In the genomic region with DNA sequence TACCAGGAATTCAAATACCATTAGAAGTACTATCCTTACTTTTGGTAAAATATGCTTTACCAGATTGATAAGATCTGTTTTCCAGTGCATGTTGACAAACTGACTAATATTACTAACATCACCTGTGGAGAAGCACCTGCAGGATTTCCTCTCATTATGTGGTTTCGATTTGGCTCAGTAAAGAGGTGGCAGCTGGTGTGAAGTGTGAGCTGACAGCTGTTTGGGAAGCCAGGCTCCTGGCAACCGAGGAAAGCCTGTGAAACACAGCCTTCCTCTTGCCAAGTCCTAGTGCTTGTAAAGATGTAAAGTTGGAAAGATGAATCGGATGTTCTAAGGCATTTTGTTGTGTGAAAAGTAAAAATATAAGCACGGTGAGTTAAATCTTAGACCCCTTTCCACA, we compare ENCODE assay signal across 11 mouse cellular contexts. TPM values are rescaled to one million over a fixed set of nuclear protein-coding genes. Genes with fewer than 3 reads are reported as not detected.
DNase-seq lines count a peak whose midpoint lies in the region; ATAC-seq and TF ChIP-seq lines count a peak whose summit lies in the region.
"Had no signal": no experiment of that assay in that cellular context is flagged by ENCODE, and none has a peak within 500 bp of the region (broad histone marks: within the 10 kb centered on the region; RNA-seq: fewer than 3 reads in every experiment).

No protein-coding gene starts in this region.

- H3K9ac ChIP-seq in embryonic facial prominence, embryonic 14.5 days (ENCODE audit: low read depth, low read length), result no peak overlapping the region
- H3K9ac ChIP-seq: embryonic facial prominence, embryonic 12.5 days; liver, embryonic 15.5 days had no signal

- H3K4me1 ChIP-seq in embryonic facial prominence, embryonic 14.5 days (ENCODE audit: control insufficient read depth, insufficient read depth, low read length), result no peaks in the 10 kb centered on the region
- H3K4me1 ChIP-seq in embryonic facial prominence, embryonic 10.5 days, result no peaks in the 10 kb centered on the region
- H3K4me1 ChIP-seq: embryonic facial prominence, embryonic 12.5 days; hindbrain, embryonic 10.5 days; liver, embryonic 15.5 days had no signal

- 47% methylated on average over 4 of the region's 4 CpGs for WGBS in embryonic facial prominence, embryonic 14.5 days
- 75% methylated on average over 4 of the region's 4 CpGs for WGBS in embryonic facial prominence, embryonic 10.5 days

- DNase-seq in embryonic facial prominence, embryonic 14.5 days (ENCODE audit: low spot score), result peak; percentile 57
- no peak for DNase-seq in embryonic facial prominence, embryonic 10.5 days (ENCODE audit: low spot score)
- DNase-seq in cerebellum, adult 11-12 months, result peak; percentile 7
- DNase-seq in layer of hippocampus, adult 2 months (ENCODE audit: low spot score in 2 of 2), result peak; percentile 31 to 53
- DNase-seq in right cerebral cortex, adult 2 months (ENCODE audit: low spot score in 2 of 2), result peak; percentile 46 to 54
- DNase-seq in adrenal gland, adult 18-20 months (ENCODE audit: low spot score in 2 of 2), result no peak
- no peak for DNase-seq in kidney, postnatal 10 days
- DNase-seq in urinary bladder, postnatal 36 days (ENCODE audit: low spot score in 2 of 2), result no peak

- H3K36me3 ChIP-seq in embryonic facial prominence, embryonic 14.5 days (ENCODE audit: control insufficient read depth, insufficient read depth, low read length), result no peaks in the 10 kb centered on the region
- H3K36me3 ChIP-seq in embryonic facial prominence, embryonic 10.5 days (replicated peaks), result no peaks in the 10 kb centered on the region
- H3K36me3 ChIP-seq: embryonic facial prominence, embryonic 12.5 days; hindbrain, embryonic 10.5 days; liver, embryonic 15.5 days had no signal

- no peak for TF ChIP-seq CTCF in layer of hippocampus, adult 2 months (conservative IDR thresholded peaks at IDR 0.05)

- no peaks in the 10 kb centered on the region for H3K27me3 ChIP-seq in embryonic facial prominence, embryonic 14.5 days (replicated peaks; ENCODE audit: control insufficient read depth, insufficient read depth, low read length)
- no peaks in the 10 kb centered on the region for H3K27me3 ChIP-seq in embryonic facial prominence, embryonic 10.5 days (replicated peaks; ENCODE audit: low read depth, poor library complexity, severe bottlenecking)
- H3K27me3 ChIP-seq: embryonic facial prominence, embryonic 12.5 days; liver, embryonic 15.5 days had no signal

- H3K27ac ChIP-seq in embryonic facial prominence, embryonic 14.5 days (replicated peaks; ENCODE audit: low read depth, low read length), result no peak overlapping the region
- no peak overlapping the region for H3K27ac ChIP-seq in embryonic facial prominence, embryonic 10.5 days (replicated peaks)
- H3K27ac ChIP-seq in layer of hippocampus, adult 2 months, result no peak overlapping the region
- H3K27ac ChIP-seq: embryonic facial prominence, embryonic 12.5 days; hindbrain, embryonic 10.5 days; liver, embryonic 15.5 days had no signal

- no peak overlapping the region for H3K4me2 ChIP-seq in embryonic facial prominence, embryonic 14.5 days (ENCODE audit: low read depth, low read length)
- H3K4me2 ChIP-seq: embryonic facial prominence, embryonic 12.5 days; liver, embryonic 15.5 days had no signal

- no peaks in the 10 kb centered on the region for H3K9me3 ChIP-seq in embryonic facial prominence, embryonic 14.5 days (ENCODE audit: control insufficient read depth, low read length)
- no peaks in the 10 kb centered on the region for H3K9me3 ChIP-seq in embryonic facial prominence, embryonic 10.5 days
- H3K9me3 ChIP-seq: embryonic facial prominence, embryonic 12.5 days; hindbrain, embryonic 10.5 days; liver, embryonic 15.5 days had no signal

- no peak overlapping the region for H3K4me3 ChIP-seq in embryonic facial prominence, embryonic 14.5 days (ENCODE audit: low read depth, low read length)
- no peak overlapping the region for H3K4me3 ChIP-seq in embryonic facial prominence, embryonic 10.5 days
- H3K4me3 ChIP-seq in layer of hippocampus, adult 2 months, result no peak overlapping the region
- H3K4me3 ChIP-seq: embryonic facial prominence, embryonic 12.5 days; hindbrain, embryonic 10.5 days; liver, embryonic 15.5 days had no signal

- 0 out of 2 replicates have a peak, but pooled peaks have one; percentile 63 for ATAC-seq in embryonic facial prominence, embryonic 14.5 days (ENCODE audit: low read depth)

RNA-seq across cellular contexts. Expression of gene Efcab5, which starts 7.9 kb away (rescaled TPM):
- polyA plus RNA-seq in embryonic facial prominence, embryonic 14.5 days (2014; fragmentation: Nextera tagmentation; extraction: Ambion mirVana), result 0.20 and 0.50 TPM in 2 replicates
- 0.07 and 0.28 TPM in 2 replicates for polyA plus RNA-seq in embryonic facial prominence, embryonic 10.5 days (2016; fragmentation: Nextera tagmentation; extraction: Ambion mirVana)
- 1 to 10 TPM; 2.9 to 5.6 TPM for total RNA-seq in layer of hippocampus, adult 2 months (2021)
- under 1 TPM; 0.22 to 0.80 TPM for total RNA-seq in adrenal gland, adult 18-20 months (2021)

RNA-seq across cellular contexts. Expression of gene Ssh2, which starts 35.2 kb away (rescaled TPM):
- polyA plus RNA-seq in embryonic facial prominence, embryonic 14.5 days (2014; fragmentation: Nextera tagmentation; extraction: Ambion mirVana), result 11.3 and 11.9 TPM in 2 replicates
- 9.2 and 9.5 TPM in 2 replicates for polyA plus RNA-seq in embryonic facial prominence, embryonic 10.5 days (2016; fragmentation: Nextera tagmentation; extraction: Ambion mirVana)
- 10 to 100 TPM; 33.6 to 35.9 TPM for total RNA-seq in layer of hippocampus, adult 2 months (2021)
- 10 to 100 TPM; 19.5 to 22.3 TPM for total RNA-seq in adrenal gland, adult 18-20 months (2021)

Comparison
In these comparisons a context has a peak if more than half of its experiments do, and no peak if none do; other contexts are left out.
1. DNase-seq: peak in embryonic facial prominence, embryonic 14.5 days (single experiment), cerebellum, adult 11-12 months (single experiment), layer of hippocampus, adult 2 months (2 of 2) and right cerebral cortex, adult 2 months (2 of 2); none in embryonic facial prominence, embryonic 10.5 days (single experiment), adrenal gland, adult 18-20 months (0 of 2), kidney, postnatal 10 days (single experiment) and urinary bladder, postnatal 36 days (0 of 2).